Mouse (Mus musculus): ENCODE measurements at regions not wholly inside any gene's neighbourhood (a gene's known extent, or its start where the extent isn't known, plus 50 kb on each side); places are given as distances from the start of the nearest gene placed in this dataset.

DNA sequence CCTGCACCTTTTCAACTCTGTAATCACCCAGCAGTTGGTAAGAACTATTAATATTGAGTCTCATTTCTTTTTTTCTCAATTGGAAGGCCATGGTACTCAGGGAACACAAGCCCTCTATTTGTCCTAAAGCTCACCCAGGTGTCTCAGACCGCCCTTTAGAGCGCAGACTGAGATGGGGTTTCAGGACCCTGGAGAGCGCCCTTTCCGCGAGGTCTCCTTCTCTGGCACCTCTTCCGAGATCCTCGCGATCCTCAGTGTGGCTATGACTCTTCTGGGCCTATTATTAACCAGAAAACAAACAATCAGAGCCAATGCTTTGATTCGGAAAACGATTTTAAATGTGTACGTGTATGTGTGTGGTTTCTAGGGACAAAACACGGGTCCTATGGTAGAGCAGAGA, 201.0 kb downstream of the Suds3 start:
- no peak for DNase-seq (ENCODE audit: low spot score in 2 of 2)

DNA sequence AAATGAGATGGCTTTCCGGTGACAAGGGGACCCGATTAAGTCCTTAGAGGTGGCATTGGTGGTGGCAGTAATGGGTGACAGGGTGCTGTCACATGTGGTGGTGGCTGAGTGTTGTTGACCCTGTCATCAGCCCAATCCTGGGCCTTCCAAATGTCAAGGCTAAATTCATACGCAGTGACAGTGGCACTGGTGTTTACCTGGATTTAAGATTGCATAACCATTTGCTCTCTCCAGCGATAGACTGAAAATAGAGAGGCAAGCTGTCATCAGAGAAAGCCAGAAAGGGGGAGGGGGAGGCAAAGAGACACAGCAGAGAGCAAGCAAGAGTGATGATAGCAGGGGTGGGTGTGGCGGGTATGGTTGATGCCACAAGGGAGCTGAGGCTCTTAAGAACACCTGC, 215.1 kb downstream of the Suds3 start:
- DNase-seq (ENCODE audit: low spot score in 2 of 2) = no peak

DNA sequence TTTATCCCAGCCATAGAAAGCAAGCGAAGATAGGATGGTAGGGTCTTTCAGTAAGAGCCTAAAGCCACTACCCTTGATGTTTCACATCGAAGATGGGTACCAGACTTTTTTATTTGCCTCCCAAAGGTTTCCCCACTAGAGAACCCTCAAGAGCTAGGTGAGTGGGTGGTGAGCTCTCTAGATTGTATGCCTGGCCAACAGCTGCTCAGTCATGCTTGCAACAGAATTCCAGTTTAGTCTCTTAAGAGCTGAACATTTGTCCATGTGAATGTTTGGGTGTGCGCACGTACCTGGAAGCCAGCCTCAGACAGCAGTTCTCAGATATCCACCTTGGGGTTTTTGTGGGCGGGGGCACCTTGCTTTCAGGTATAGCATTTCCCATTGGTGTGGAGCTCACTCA, 218.5 kb downstream of the Suds3 start:
- no peak for DNase-seq (ENCODE audit: low spot score in 2 of 2)

DNA sequence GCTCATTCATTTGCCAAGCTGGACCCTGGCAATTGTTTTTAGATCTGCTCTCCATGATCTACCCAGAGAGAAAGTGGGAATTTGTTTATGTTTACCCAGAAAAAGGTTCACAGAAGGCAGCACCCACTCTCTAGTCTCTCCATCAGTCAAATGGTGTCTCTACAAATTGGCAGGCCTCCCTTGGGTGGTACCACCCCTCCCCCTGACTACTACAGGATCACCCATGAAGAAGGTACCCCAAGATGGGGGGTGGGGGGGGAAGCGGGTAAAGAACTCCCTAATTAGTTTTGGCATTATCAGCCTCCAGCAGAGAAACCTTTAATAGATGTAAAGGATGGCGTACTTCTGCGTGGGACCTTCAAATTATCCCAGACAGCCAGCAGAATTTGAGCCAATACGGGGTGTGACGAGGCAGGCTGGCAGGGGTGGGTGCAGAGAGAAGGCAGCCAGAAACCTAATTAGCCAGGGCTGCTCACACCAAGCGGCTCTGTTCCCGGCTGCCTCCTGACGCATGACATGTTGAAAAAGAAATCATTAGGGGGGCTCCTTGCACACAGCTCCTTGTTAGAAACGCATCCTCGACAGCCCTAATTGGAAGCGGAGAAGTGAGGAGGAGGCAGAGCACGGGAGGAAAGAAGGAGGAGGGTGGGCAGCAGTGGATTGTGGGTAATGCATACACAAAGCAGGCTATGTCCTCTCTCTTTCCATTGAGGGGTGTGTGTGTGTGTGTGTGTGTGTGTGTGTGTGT, 220.7 kb downstream of the Suds3 start:
- DNase-seq (ENCODE audit: low spot score in 2 of 2) = no peak

DNA sequence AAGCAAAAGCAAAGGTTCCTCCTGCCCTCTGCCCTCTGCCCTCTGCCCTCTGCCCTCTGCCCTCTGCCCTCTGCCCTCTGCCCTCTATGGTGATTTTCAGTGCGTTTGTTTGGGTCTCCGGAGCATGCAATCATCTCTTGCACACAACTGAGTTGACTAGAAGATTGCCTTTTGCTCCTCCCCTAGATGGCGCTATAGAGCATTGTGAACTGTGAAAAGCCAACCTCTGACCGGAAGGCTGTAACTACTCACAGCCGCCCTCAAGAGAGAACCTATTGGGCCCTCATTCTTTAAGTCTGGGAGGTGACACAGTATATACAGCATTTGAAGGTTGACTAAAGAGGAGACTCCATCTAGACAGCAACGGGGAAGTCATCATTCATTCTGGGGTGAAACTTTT, 221.3 kb downstream of the Suds3 start:
- no peak for DNase-seq (ENCODE audit: low spot score in 2 of 2)

DNA sequence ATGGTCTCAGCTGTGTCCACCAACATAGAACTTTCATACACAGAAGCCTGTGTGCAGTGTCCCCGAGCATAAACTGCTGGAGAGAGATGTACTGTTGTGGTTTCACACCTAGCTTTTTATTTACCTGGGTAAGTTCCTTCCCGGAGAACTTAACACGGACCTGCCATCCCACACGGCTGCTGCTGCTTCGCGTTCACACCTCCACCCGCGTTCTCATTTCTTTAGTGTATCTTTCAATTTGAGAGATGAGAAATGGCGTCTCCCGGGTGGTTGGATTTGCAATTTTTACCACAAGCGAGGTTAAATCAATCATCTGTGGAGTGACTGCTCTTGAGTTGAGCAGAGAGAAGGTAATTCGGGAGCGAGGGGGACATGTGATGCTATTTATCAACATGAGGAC, 223.0 kb downstream of the Suds3 start:
- DNase-seq (ENCODE audit: low spot score in 2 of 2) = no peak

DNA sequence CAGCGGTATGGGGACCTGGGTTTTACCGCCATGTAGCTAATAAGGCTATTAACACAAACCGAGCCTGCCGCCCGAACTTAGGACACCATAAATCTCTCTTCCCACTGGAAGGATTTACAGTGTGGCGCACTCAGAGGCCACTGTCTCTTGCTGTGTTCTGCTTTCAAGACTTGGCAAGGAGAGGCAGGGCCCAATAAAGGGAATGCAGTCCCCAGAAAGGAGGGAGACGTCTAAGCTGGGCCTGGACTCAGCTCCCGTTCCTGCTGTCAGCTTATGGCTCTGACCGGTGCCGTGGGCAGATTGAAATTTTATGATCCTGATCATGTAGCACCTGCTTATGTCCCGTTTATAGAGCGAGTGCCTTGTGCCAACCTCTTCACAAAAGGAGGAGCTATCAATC, 226.7 kb downstream of the Suds3 start:
- no peak for DNase-seq (ENCODE audit: low spot score in 2 of 2)

DNA sequence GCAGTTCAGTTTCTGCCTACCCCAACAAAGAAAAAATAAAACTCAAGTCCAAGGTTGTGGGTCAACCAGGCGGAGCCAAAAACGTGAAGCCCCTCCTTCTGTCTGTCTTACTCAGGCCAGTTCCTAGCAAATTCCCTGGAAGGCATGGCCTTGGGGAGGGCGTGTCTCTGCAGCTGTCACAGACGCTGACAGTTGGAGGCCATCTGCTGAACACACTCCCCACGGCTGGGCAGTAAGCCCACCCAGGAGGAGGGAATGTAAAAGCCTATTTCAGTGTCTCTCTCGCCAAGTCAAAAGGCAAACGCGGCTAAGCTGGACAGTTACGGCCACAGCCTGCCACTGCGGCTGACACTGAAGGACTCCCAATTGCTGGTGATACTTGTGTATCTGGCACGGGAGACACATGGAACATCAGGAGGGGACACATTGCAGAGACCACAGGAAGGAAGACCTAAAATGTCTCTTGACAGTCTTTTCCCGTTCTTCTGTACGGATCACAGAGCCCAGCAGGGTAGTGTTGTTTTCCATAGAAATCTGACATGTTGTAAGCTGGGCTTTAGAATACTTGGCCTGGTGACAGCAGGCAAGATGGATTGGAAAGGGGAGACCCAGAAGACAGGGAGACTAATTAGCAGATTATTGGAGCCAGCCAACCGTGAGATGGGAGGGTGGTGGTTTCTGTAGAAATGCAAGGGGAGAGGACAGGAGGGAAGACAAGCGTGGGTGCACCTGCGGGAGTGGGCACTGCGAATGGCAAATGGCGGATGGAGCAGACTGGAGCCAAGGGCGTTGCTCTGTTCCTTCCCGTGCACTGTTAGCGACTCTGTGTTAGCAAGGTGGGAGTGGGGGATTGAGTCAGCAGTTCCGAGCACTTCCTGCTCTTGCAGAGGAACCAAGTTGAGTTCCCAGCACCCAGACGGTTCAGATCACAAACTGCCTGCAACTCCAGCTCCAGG, 229.5 kb downstream of the Suds3 start:
- peak in 1 of 2 experiments; percentile 0 for DNase-seq (ENCODE audit: low spot score in 2 of 2)

DNA sequence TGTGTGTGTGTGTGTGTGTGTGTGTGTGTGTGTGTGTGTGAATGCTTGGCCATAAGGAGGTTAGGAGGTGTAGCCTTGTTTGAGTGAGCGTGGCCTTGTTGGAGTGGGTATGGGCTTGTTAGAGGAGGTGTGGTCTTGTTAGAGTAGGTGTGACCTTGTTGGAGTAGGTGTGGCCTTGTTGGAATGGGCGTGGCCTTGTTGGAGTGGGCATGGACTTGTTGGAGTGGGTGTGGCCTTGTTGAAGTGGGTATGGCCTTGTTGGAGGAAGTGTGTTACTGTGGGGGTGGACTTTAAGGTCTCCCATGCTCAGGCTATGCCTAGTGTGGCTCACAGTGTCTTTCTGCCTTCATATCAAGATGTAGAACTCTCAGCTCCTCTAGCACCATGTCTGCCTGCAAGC, 236.2 kb downstream of the Suds3 start:
- no peak for DNase-seq (ENCODE audit: low spot score in 2 of 2)

DNA sequence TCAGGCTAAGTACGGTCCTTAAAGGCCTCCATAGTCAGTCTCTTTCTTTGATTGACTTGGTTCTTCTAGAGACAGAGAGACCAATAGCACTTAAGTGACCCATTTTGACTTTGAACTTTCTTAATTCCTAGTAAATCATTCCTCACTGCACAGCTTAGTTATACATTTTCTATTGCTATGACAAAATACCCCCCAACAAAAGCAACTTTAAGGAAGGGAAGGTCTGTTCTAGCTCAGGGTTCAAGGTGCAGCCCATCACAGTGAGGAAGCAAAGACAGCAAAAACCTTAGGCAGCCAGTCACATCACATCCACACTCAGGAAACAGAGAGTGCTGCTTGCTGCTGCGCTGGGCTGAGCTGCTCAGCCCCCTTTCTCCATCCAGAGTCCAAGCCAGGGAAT, 241.0 kb downstream of the Suds3 start:
- no peak for DNase-seq (ENCODE audit: low spot score in 2 of 2)

DNA sequence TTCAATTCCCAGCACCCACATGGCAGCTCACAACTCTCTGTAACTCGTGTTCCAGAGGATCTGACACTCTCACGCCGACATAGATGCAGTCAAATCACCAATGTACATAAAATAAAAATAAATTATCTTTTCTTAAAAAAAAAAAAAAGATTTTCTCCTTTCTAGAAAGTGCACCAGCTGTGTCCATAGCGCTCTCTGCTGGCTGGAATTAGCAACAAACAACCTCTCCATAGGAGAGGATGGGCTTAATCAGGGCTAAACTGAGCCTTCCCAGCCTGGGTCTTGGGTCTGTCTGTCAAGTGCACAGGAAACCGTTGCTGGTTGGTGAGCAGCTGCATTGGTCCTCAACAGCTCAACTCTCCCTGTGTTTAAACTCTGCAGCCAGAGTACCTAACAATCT, 247.8 kb downstream of the Suds3 start:
- no peak for DNase-seq (ENCODE audit: low spot score in 2 of 2)

DNA sequence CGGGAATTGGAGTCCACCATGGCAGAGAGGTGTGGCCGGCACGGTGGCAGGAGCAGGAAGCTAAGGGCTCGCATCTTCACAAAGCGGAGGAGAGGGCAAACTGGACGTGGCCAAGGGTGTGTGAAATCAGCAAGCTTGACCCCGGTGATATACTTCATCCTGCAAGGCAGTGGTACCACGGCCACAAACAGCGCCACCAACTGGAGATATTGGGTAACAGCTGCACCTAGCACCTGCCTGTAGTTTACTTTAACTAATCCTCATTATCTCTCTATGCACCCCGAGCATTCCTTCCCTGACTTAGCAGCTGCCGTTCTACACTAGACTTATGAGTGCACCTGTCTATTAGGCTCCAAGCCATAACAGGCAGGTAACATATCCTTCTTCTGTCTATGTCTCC, 251.6 kb downstream of the Suds3 start:
- no peak for DNase-seq (ENCODE audit: low spot score in 2 of 2)

DNA sequence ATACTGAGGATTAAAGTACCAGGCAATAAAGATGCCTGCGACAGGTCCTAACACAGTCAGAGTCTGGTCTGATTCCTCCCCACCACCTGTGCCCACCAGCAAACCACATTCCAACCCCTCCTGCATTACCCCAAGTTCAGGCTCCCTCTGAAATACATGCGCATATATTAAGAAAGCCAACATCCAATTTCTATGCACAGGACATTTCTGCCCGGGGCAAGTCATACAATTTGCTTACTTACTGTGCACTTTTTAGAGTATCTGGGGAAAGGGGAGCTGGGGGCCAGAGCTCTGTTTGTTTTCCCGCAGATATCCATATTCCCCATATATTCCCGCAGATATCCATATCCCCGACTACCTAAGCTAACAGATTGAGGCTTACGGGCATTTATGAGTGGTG, 261.1 kb upstream of the Srrm4 start:
- no peak for DNase-seq (ENCODE audit: low spot score in 2 of 2)

DNA sequence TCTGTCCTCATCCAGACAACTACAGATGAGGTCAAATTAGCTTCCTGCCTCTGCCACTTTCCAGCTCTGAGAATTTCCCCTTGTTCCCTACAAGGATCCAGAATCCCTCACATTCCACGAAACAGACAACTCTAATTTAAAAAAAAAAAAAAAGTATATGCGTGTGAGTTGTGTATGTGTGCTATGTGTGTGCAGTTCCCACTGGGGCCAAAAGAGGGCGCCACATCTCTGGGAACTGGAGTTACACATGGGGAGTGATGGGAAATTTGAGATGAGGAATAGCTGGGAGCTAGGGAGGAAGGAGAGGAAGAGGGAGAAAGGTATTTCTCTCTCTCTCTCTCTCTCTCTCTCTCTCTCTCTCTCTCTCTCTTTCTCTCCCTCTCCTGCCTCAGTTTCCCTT, 240.3 kb upstream of the Srrm4 start:
- no peak for DNase-seq (ENCODE audit: low spot score in 2 of 2)

DNA sequence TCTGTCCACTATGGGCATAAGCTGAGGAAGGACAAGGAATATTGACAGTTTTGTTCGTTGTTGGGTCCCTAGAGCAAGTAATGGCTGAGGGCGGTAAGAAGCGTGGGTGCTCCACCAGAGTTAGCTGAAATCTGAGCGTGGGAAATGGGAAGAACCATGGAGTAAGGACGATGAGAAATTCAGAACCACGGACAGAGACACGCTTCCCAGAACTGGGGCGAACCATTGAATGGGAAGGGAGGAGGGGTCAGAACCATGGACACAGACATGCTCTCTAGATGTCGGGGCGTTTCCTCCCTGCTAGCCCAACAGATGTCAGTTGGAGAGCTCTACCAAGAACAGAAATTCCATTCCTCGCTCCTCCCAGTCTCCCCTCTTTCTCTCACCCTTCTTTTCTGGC, 238.2 kb upstream of the Srrm4 start:
- DNase-seq (ENCODE audit: low spot score in 2 of 2) = no peak

DNA sequence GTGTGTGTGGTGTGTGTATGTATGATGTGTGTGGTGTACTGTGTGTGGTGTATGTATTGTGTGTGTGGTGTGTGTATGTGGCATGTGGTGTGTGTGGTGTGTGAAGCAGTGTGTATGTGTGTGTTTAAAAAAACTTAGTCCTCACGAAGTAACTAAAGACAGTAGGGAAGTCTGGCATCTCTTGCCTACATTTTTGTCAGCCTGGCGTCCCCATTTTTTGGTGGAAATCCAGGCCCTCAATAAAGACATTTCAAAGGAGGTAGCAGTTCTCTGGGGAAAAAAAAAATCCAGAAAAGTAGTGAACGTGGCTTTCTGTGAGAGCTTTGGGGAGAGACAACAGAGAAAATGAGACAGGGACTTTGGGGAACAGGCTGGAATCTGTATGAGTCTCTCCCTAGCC, 231.6 kb upstream of the Srrm4 start:
- DNase-seq (ENCODE audit: low spot score in 2 of 2) = no peak

DNA sequence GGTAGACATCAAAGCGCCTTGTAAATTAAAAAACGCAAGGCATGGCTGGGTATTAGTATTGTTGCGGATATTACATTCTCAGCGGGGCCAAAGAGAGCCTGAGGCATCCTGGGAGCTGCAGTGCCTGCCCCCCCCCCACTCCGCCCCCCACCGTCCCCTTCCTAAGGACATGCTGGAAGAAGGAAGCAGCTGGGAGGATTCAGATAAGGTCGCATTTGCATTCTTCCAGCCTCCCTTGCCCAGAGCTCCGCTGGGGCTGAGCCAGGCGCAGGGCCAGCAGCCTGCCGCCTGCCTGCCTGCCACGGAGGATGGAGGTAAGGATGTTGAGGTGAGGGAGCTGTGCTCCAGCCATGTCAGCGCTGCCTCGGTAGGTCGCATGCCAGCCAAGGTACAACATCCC, 230.5 kb upstream of the Srrm4 start:
- no peak for DNase-seq (ENCODE audit: low spot score in 2 of 2)

DNA sequence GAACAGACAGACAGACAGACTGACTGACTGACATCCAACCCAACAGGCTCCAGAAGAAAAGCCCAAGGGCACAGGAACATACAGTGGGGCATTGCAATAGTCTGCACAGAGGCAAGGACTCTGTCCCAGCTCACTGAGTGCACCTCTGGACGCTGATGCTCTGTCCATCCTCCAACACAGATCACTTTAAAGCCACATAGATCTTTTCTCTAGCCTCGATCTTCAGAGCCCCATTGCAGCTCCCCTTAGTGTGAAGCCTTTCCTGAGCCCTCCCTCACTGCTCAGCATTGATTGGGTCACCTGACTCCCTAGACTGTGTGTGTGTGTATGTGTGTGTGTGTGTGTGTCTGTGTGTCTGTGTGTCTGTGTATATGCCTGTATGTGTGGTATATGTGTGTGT, 218.2 kb upstream of the Srrm4 start:
- DNase-seq (ENCODE audit: low spot score in 2 of 2) = no peak

DNA sequence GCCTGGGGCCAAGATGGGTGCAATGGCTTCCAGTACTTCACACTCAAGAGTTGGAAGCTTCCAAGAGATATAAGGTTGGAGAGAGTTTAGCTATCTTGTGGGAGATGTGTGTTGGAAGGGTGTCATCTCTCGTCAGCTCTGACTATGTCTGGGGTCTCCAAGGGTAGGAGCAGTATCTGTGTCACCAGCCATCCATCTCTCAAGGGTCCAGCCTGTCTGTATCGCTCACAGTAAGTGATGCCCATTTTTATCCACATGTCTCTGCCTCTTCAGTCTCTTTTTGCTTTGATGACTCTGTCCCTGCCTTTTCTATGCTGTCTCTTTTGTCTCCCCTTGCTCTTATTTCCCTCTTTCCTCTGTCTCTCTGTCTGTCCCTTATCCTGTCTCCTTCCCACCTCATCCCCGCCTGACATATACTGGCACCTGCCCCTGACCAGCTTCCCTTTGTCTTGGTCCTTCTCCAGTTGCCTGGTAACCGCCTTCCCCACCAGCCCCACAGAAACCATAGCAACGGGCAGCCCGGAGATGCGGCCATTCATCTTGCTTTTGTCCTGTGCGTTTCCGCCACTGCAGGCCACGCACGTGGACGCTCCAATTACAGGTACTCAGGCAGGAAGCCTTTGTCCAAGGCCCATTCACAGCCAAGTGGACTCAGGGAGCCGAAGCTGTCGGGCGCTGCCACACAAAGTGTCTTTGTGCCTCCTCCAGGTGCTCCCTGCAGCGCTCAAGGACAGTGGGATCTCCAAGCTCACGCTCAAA, 217.6 kb upstream of the Srrm4 start:
- no peak for DNase-seq (ENCODE audit: low spot score in 2 of 2)

DNA sequence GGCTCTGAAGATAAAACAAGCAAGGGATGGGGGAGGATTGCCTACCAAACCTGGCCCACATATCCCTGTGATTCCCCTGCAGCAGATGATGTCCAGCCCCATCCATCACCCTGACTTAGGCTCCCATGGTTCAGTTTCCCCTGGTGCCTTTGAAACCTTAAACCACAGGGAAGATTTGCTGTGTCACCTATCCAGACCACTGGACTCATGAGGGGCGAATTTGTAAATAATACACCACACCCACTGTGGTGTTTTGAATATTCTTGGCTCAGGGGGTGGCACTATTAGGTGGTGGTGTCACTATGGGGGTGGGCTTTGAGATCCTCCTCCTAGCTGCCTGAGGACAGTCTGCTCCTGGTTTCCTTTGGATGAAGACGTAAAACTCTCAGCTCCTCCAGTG, 205.8 kb upstream of the Srrm4 start:
- no peak for DNase-seq (ENCODE audit: low spot score in 2 of 2)

DNA sequence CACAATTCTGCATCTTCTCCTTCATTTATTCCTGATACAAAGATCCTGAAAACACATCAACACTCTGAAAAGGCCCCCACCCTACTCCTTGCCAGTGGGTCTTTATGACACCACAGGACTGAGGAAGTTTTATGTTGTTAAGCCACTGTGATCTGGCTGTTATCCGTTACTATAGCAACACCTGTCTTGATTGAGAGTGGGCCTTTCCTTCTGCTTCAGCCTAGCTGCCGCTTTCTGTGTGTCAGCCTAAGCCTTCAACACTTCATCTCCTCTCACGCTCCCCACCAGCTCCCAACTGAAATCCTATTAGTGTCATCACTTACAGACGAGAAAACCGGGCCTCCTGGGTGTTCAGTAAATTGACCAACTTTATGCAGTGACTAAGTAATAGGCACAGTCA, 203.6 kb upstream of the Srrm4 start:
- no peak for DNase-seq (ENCODE audit: low spot score in 2 of 2)

DNA sequence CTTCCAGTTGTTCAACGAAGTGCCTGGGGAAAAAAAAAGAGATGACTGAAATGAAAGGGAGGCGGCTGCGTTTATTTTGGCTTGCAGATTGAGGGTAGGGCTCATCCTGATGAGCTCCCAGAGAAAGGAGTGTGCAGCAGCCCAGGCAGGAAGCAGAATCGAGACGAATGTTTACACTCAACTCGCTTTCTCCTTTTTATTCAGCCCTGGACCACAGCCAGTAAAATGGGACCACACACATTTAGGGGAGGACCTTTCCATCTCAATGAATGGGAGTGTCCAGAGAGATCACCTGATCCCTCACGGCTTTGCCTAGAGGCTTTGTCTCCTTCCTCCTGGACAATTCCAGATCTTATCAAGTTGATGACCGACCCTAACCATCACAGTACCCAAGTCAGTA, 198.8 kb upstream of the Srrm4 start:
- no peak for DNase-seq (ENCODE audit: low spot score in 2 of 2)
